Comparison of ENCODE assay signal across 11 mouse cellular contexts in the genomic region with DNA sequence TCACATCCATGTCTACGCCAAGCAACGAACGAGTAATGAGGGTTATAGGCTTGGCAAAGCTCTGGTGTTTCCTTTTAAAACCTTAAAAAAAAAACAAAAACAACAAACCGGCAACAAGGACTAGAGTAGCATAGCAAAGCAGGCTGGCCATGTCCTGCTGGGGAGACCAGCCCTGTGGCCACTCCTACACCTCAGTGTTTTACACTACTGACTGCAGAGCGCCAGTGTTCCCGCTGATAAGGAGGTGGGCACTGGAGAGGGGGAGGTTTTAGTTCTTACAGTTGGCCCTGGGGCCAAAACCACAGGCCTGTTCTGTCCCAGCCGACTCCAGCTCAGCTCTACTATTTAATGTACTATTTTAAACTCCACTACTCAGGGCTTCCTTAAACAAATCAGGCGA. TPM values are rescaled to one million over a fixed set of nuclear protein-coding genes. Genes with fewer than 3 reads are reported as not detected.
DNase-seq lines count a peak whose midpoint lies in the region; ATAC-seq and TF ChIP-seq lines count a peak whose summit lies in the region.
"Had no signal": no experiment of that assay in that cellular context is flagged by ENCODE, and none has a peak within 500 bp of the region (broad histone marks: within the 10 kb centered on the region; RNA-seq: fewer than 3 reads in every experiment).

No protein-coding gene starts in this region.

- no peak overlapping the region for H3K4me3 ChIP-seq in heart, embryonic 11.5 days (ENCODE audit: low read depth, low read length)
- H3K4me3 ChIP-seq in lung, postnatal 0 days (ENCODE audit: low read depth, low read length): no peak overlapping the region
- H3K4me3 ChIP-seq in midbrain, postnatal 0 days (ENCODE audit: low read depth, low read length): no peak overlapping the region

- no peak for TF ChIP-seq EP300 in lung, postnatal 0 days (IDR thresholded peaks at IDR 0.05)

- peaks cover 5% of the 10 kb centered on the region; the same call in 1 of the 2 replicates for H3K36me3 ChIP-seq in heart, embryonic 11.5 days (ENCODE audit: control insufficient read depth, insufficient read depth, low read length)
- peaks cover 18% of the 10 kb centered on the region for H3K36me3 ChIP-seq in lung, postnatal 0 days (ENCODE audit: insufficient read depth, low read length)
- H3K36me3 ChIP-seq in midbrain, postnatal 0 days (ENCODE audit: insufficient read depth, low read length): peaks cover 32% of the 10 kb centered on the region

- H3K4me1 ChIP-seq in heart, embryonic 11.5 days (ENCODE audit: control insufficient read depth, insufficient read depth, low read length): peaks cover 22% of the 10 kb centered on the region
- H3K4me1 ChIP-seq in lung, postnatal 0 days (ENCODE audit: insufficient read depth, low read depth, low read length): peaks cover 4% of the 10 kb centered on the region; the same call in 1 of the 2 replicates
- no peaks in the 10 kb centered on the region for H3K4me1 ChIP-seq in midbrain, postnatal 0 days (ENCODE audit: insufficient read depth, low read length)

- H3K9ac ChIP-seq in heart, embryonic 11.5 days (ENCODE audit: low read depth, low read length): peak overlapping the region; percentile 46; the same call in 1 of the 2 replicates
- no peak overlapping the region for H3K9ac ChIP-seq in lung, postnatal 0 days (replicated peaks; ENCODE audit: low read depth)
- H3K9ac ChIP-seq in midbrain, postnatal 0 days (replicated peaks; ENCODE audit: low read length, poor library complexity, severe bottlenecking): no peak overlapping the region

- DNase-seq in heart, adult 18-20 months: no peak
- no peak for DNase-seq in lung, postnatal 0 days (ENCODE audit: low spot score)
- DNase-seq in lung, postnatal 25 days (ENCODE audit: low spot score): no peak
- DNase-seq in midbrain, postnatal 0 days (ENCODE audit: low spot score): peak; percentile 26
- DNase-seq in embryo, embryonic 10 days (ENCODE audit: low spot score): no peak
- DNase-seq: cerebellum, adult 2 months; gastrocnemius, postnatal 10 days; layer of hippocampus, postnatal 36 days had no signal

- WGBS in heart, embryonic 11.5 days (ENCODE audit: insufficient replicate concordance): 20% methylated on average over 8 of the region's 8 CpGs
- 34% methylated on average over 8 of the region's 8 CpGs for WGBS in lung, postnatal 0 days
- 21% methylated on average over 8 of the region's 8 CpGs for WGBS in midbrain, postnatal 0 days

- H3K27ac ChIP-seq in heart, embryonic 11.5 days (ENCODE audit: low read depth, low read length): peak overlapping the region; percentile 72
- H3K27ac ChIP-seq in lung, postnatal 0 days (ENCODE audit: low read length): 0 out of 2 replicates have a peak overlapping the region, but pooled peaks have one; percentile 81
- peak overlapping the region; percentile 57; the same call in 1 of the 2 replicates for H3K27ac ChIP-seq in midbrain, postnatal 0 days (ENCODE audit: low read depth, low read length)

- ATAC-seq in heart, embryonic 11.5 days (replicated peaks; ENCODE audit: insufficient number of reproducible peaks, low FRiP score, low TSS enrichment): no peak
- ATAC-seq in lung, postnatal 0 days: no peak
- peak; percentile 50 to 63 for ATAC-seq in hematopoietic stem cell, adult 5-6 weeks (replicated peaks in 1 of 2; ENCODE audit: insufficient read depth in 1 of 2, low FRiP score in 2 of 2, low TSS enrichment in 1 of 2, low read depth in 1 of 2, poor library complexity in 2 of 2, severe bottlenecking in 2 of 2)
- ATAC-seq in midbrain, postnatal 0 days (ENCODE audit: low FRiP score): no peak
- no peak for ATAC-seq in inflammation-experienced regulatory T-cells, adult 6 months

- H3K9me3 ChIP-seq in heart, embryonic 11.5 days (replicated peaks; ENCODE audit: control insufficient read depth, low read length): no peaks in the 10 kb centered on the region
- no peaks in the 10 kb centered on the region for H3K9me3 ChIP-seq in lung, postnatal 0 days (ENCODE audit: low read length)
- H3K9me3 ChIP-seq in midbrain, postnatal 0 days (ENCODE audit: low read length): no peaks in the 10 kb centered on the region

- TF ChIP-seq CTCF in lung, postnatal 0 days (IDR thresholded peaks at IDR 0.05): no peak
- no peak for TF ChIP-seq CTCF in midbrain, postnatal 0 days (IDR thresholded peaks at IDR 0.05)

- H3K27me3 ChIP-seq in heart, embryonic 11.5 days (ENCODE audit: control insufficient read depth, insufficient read depth, low read length): no peaks in the 10 kb centered on the region
- no peaks in the 10 kb centered on the region for H3K27me3 ChIP-seq in lung, postnatal 0 days (replicated peaks; ENCODE audit: insufficient read depth, low read length)
- no peaks in the 10 kb centered on the region for H3K27me3 ChIP-seq in midbrain, postnatal 0 days (ENCODE audit: insufficient read depth, low read length)

- H3K4me2 ChIP-seq in heart, embryonic 11.5 days: peak overlapping the region; percentile 41
- no peak overlapping the region for H3K4me2 ChIP-seq in lung, postnatal 0 days (replicated peaks; ENCODE audit: low read depth, low read length)
- H3K4me2 ChIP-seq in midbrain, postnatal 0 days (ENCODE audit: low read depth, low read length, poor library complexity, severe bottlenecking): no peak overlapping the region

RNA-seq across cellular contexts. Expression of a gene that starts 15.8 kb away (rescaled TPM):
- polyA plus RNA-seq in heart, embryonic 11.5 days (2014; fragmentation: Nextera tagmentation; extraction: Ambion mirVana): 62.7 and 63.7 TPM in 2 replicates
- 1 to 10 TPM; 4.0 to 4.5 TPM for total RNA-seq in heart, adult 18-20 months (2021)
- polyA plus RNA-seq in lung, postnatal 0 days (2015; fragmentation: Nextera tagmentation; extraction: Ambion mirVana): 72.8 and 97.5 TPM in 2 replicates
- total RNA-seq in hematopoietic stem cell, adult 5-6 weeks (2017): 62.8 and 67.2 TPM in 2 replicates
- total RNA-seq in midbrain, postnatal 0 days (2014; rRNA removed): 299 and 345 TPM in 2 replicates
- polyA plus RNA-seq in midbrain, postnatal 0 days (2015; fragmentation: Nextera tagmentation; extraction: Ambion mirVana): 372 and 393 TPM in 2 replicates
- 10 to 100 TPM; 41.1 to 61.7 (median 50.2) TPM for polyA plus RNA-seq in inflammation-experienced regulatory T-cells, adult 6 months (2017; shearing (Covaris generic))

RNA-seq across cellular contexts. Expression of a gene that starts 32.2 kb away (rescaled TPM):
- 28.9 and 30.6 TPM in 2 replicates for polyA plus RNA-seq in heart, embryonic 11.5 days (2014; fragmentation: Nextera tagmentation; extraction: Ambion mirVana)
- total RNA-seq in heart, adult 18-20 months (2021): 10 to 100 TPM; 20.7 to 26.7 TPM
- 36.5 and 39.1 TPM in 2 replicates for polyA plus RNA-seq in lung, postnatal 0 days (2015; fragmentation: Nextera tagmentation; extraction: Ambion mirVana)
- total RNA-seq in hematopoietic stem cell, adult 5-6 weeks (2017): 120 and 128 TPM in 2 replicates
- total RNA-seq in midbrain, postnatal 0 days (2014; rRNA removed): 41.8 and 45.1 TPM in 2 replicates
- polyA plus RNA-seq in midbrain, postnatal 0 days (2015; fragmentation: Nextera tagmentation; extraction: Ambion mirVana): 25.5 and 33.8 TPM in 2 replicates
- polyA plus RNA-seq in inflammation-experienced regulatory T-cells, adult 6 months (2017; shearing (Covaris generic)): 100 to 1,000 TPM; 115 to 202 (median 146) TPM

RNA-seq across cellular contexts. Expression of a gene that starts 33.0 kb away (rescaled TPM):
- polyA plus RNA-seq in heart, embryonic 11.5 days (2014; fragmentation: Nextera tagmentation; extraction: Ambion mirVana): 37.6 and 39.7 TPM in 2 replicates
- total RNA-seq in heart, adult 18-20 months (2021): 10 to 100 TPM; 30.6 to 35.8 TPM
- polyA plus RNA-seq in lung, postnatal 0 days (2015; fragmentation: Nextera tagmentation; extraction: Ambion mirVana): 110 and 115 TPM in 2 replicates
- 480 and 493 TPM in 2 replicates for total RNA-seq in hematopoietic stem cell, adult 5-6 weeks (2017)
- total RNA-seq in midbrain, postnatal 0 days (2014; rRNA removed): 39.3 and 47.3 TPM in 2 replicates
- polyA plus RNA-seq in midbrain, postnatal 0 days (2015; fragmentation: Nextera tagmentation; extraction: Ambion mirVana): 22.4 and 24.9 TPM in 2 replicates
- polyA plus RNA-seq in inflammation-experienced regulatory T-cells, adult 6 months (2017; shearing (Covaris generic)): 10 to 100 TPM; 18.9 to 22.4 (median 21.2) TPM

RNA-seq across cellular contexts. Expression of a gene that starts 46.0 kb away (rescaled TPM):
- not detected in 2 replicates for polyA plus RNA-seq in heart, embryonic 11.5 days (2014; fragmentation: Nextera tagmentation; extraction: Ambion mirVana)
- not detected for total RNA-seq in heart, adult 18-20 months (2021)
- polyA plus RNA-seq in lung, postnatal 0 days (2015; fragmentation: Nextera tagmentation; extraction: Ambion mirVana): not detected in 2 replicates
- total RNA-seq in hematopoietic stem cell, adult 5-6 weeks (2017): 0.65 TPM in 1 of 2 replicates, not detected in the other
- not detected in 2 replicates for total RNA-seq in midbrain, postnatal 0 days (2014; rRNA removed)
- not detected in 2 replicates for polyA plus RNA-seq in midbrain, postnatal 0 days (2015; fragmentation: Nextera tagmentation; extraction: Ambion mirVana)
- not detected for polyA plus RNA-seq in inflammation-experienced regulatory T-cells, adult 6 months (2017; shearing (Covaris generic))
- total RNA-seq: gastrocnemius, postnatal 10 days; layer of hippocampus, postnatal 36 days had no signal
- polyA plus RNA-seq: cerebellum, adult 2 months had no signal

RNA-seq across cellular contexts. Expression of a gene that starts 51.0 kb away (rescaled TPM):
- not detected in 2 replicates for polyA plus RNA-seq in heart, embryonic 11.5 days (2014; fragmentation: Nextera tagmentation; extraction: Ambion mirVana)
- total RNA-seq in heart, adult 18-20 months (2021): not detected
- polyA plus RNA-seq in lung, postnatal 0 days (2015; fragmentation: Nextera tagmentation; extraction: Ambion mirVana): not detected in 2 replicates
- total RNA-seq in hematopoietic stem cell, adult 5-6 weeks (2017): not detected in 2 replicates
- total RNA-seq in midbrain, postnatal 0 days (2014; rRNA removed): 5.8 and 6.7 TPM in 2 replicates
- 3.1 and 3.3 TPM in 2 replicates for polyA plus RNA-seq in midbrain, postnatal 0 days (2015; fragmentation: Nextera tagmentation; extraction: Ambion mirVana)
- not detected for polyA plus RNA-seq in inflammation-experienced regulatory T-cells, adult 6 months (2017; shearing (Covaris generic))
- total RNA-seq: gastrocnemius, postnatal 10 days had no signal

Comparison
In these comparisons a context has a peak if more than half of its experiments do, and no peak if none do; other contexts are left out.
1. ATAC-seq: peak in hematopoietic stem cell, adult 5-6 weeks (2 of 2); none in heart, embryonic 11.5 days (single experiment), lung, postnatal 0 days (single experiment), midbrain, postnatal 0 days (single experiment) and inflammation-experienced regulatory T-cells, adult 6 months (single experiment).
2. Peak in every context shown above with its lines, with median percentiles within 50 percentile points of each other: H3K27ac ChIP-seq.